Mouse (Mus musculus) B cell, adult 62 days (primary cell): ENCODE data around the gene Gm1993. TPM values are rescaled to one million over a fixed set of nuclear protein-coding genes. Genes with fewer than 3 reads are reported as not detected.

Source experiments
- total RNA-seq: library from RNA; stranded (reverse); gene quantifications from 4 replicates; pipeline ENCODE4 v1.2.4, GENCODE M21; 2023

The Gm1993 gene
- total RNA-seq, result not detected in 4 replicates

DNA sequence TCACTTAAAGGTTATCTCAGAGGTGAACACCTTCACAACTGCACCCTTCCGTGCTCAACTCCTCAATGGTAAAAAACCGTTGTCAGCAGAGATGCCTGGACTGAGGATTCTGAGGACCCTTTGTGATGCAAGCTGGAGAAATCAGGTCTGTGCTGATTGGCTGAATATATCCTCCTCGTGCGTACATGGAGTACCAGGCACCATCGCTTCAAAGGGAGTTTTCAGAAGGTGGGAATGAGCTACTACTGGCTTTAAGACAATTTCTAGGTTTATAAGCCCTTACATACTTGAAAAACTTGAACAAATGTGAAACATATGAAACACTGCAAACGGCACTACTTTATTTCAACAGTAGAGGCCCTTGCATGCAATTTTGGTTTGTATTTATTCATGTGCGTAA, at the start of gene Gm1993:
TSS of gene Gm1993 (minus strand) at position 101 of the 400 bp plus-strand sequence.

